Comparison of ENCODE assay signal across 11 mouse cellular contexts in the genomic region with DNA sequence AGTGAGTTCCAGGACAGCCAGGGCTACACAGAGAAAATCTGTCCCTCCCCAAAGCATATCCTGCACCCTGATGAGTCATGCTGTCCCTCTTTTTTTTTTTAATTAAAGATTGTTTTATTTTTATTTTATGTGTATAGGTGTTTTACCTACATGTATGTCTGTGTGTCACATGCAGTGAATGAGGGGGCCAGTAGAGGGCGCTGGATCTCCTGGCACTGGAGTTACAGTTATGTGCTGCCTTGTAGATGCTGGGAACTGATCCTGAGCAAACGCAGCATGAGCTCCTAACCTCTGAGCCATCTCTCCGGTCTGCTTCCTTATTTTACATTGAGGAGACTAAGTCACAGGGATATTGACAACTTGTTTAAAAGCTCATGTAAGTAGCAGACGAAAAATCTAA. TPM values are rescaled to one million over a fixed set of nuclear protein-coding genes. Genes with fewer than 3 reads are reported as not detected.
DNase-seq lines count a peak whose midpoint lies in the region; ATAC-seq and TF ChIP-seq lines count a peak whose summit lies in the region.
"Had no signal": no experiment of that assay in that cellular context is flagged by ENCODE, and none has a peak within 500 bp of the region (broad histone marks: within the 10 kb centered on the region; RNA-seq: fewer than 3 reads in every experiment).

No protein-coding gene starts in this region.

- no peak overlapping the region for H3K9ac ChIP-seq in embryonic facial prominence, embryonic 11.5 days (replicated peaks; ENCODE audit: low read length)
- H3K9ac ChIP-seq in stomach, embryonic 16.5 days (ENCODE audit: low read length): no peak overlapping the region
- H3K9ac ChIP-seq: embryonic facial prominence, embryonic 12.5 days; hindbrain, embryonic 15.5 days had no signal

- no peaks in the 10 kb centered on the region for H3K9me3 ChIP-seq in embryonic facial prominence, embryonic 11.5 days (replicated peaks; ENCODE audit: control insufficient read depth, low read length)
- H3K9me3 ChIP-seq in stomach, embryonic 16.5 days (replicated peaks; ENCODE audit: control insufficient read depth, low read length): no peaks in the 10 kb centered on the region
- H3K9me3 ChIP-seq: embryonic facial prominence, embryonic 12.5 days; hindbrain, embryonic 15.5 days; megakaryocyte, embryonic 14.5 days had no signal

- no peak overlapping the region for H3K4me2 ChIP-seq in embryonic facial prominence, embryonic 11.5 days (ENCODE audit: low read depth, low read length)
- no peak overlapping the region for H3K4me2 ChIP-seq in stomach, embryonic 16.5 days (ENCODE audit: low read depth, low read length)
- H3K4me2 ChIP-seq: embryonic facial prominence, embryonic 12.5 days; hindbrain, embryonic 15.5 days had no signal

- H3K27ac ChIP-seq in left cerebral cortex, adult 2 months: no peak overlapping the region
- H3K27ac ChIP-seq in embryonic facial prominence, embryonic 11.5 days (replicated peaks; ENCODE audit: low read depth, low read length): no peak overlapping the region
- peak overlapping the region; percentile 57 for H3K27ac ChIP-seq in stomach, embryonic 16.5 days (ENCODE audit: low read length)
- H3K27ac ChIP-seq: embryonic facial prominence, embryonic 12.5 days; hindbrain, embryonic 15.5 days had no signal

- WGBS in embryonic facial prominence, embryonic 11.5 days: 64% methylated on average over 4 of the region's 4 CpGs
- 61% methylated on average over 4 of the region's 4 CpGs for WGBS in stomach, embryonic 16.5 days

- no peak for ATAC-seq in embryonic facial prominence, embryonic 11.5 days (replicated peaks; ENCODE audit: insufficient number of reproducible peaks, low FRiP score, low TSS enrichment, low read depth)
- ATAC-seq in stomach, embryonic 16.5 days (ENCODE audit: insufficient read depth, low FRiP score): no peak

- no peaks in the 10 kb centered on the region for H3K27me3 ChIP-seq in embryonic facial prominence, embryonic 11.5 days (ENCODE audit: control insufficient read depth, insufficient read depth, low read length)
- H3K27me3 ChIP-seq in stomach, embryonic 16.5 days (ENCODE audit: control insufficient read depth, insufficient read depth, low read length): no peaks in the 10 kb centered on the region
- H3K27me3 ChIP-seq: embryonic facial prominence, embryonic 12.5 days; megakaryocyte, embryonic 14.5 days had no signal

- H3K36me3 ChIP-seq in embryonic facial prominence, embryonic 11.5 days (replicated peaks; ENCODE audit: control insufficient read depth, insufficient read depth, low read depth, low read length): no peaks in the 10 kb centered on the region
- H3K36me3 ChIP-seq in stomach, embryonic 16.5 days (ENCODE audit: control insufficient read depth, insufficient read depth, low read length): no peaks in the 10 kb centered on the region
- H3K36me3 ChIP-seq: embryonic facial prominence, embryonic 12.5 days; hindbrain, embryonic 15.5 days had no signal

- peak; percentile 49 for DNase-seq in adrenal gland, postnatal 10 days
- no peak for DNase-seq in adrenal gland, adult 8-10 months
- no peak for DNase-seq in left cerebral cortex, adult 2 months (ENCODE audit: extremely low spot score in 1 of 2, low spot score in 2 of 2)
- no peak for DNase-seq in left cerebral cortex, postnatal 36 days (ENCODE audit: low spot score in 2 of 2)
- DNase-seq in embryonic facial prominence, embryonic 11.5 days (ENCODE audit: low spot score): peak; percentile 14
- DNase-seq in right cerebral cortex, postnatal 25 days: no peak
- no peak for DNase-seq in left cerebral cortex, adult 11 months (ENCODE audit: low spot score)

- H3K4me3 ChIP-seq in left cerebral cortex, adult 2 months: no peak overlapping the region
- no peak overlapping the region for H3K4me3 ChIP-seq in embryonic facial prominence, embryonic 11.5 days (ENCODE audit: low read depth, low read length)
- no peak overlapping the region for H3K4me3 ChIP-seq in stomach, embryonic 16.5 days (replicated peaks; ENCODE audit: low read length)
- H3K4me3 ChIP-seq: embryonic facial prominence, embryonic 12.5 days; hindbrain, embryonic 15.5 days; megakaryocyte, embryonic 14.5 days had no signal

- peak; percentile 51 for TF ChIP-seq CTCF in left cerebral cortex, adult 2 months (IDR thresholded peaks at IDR 0.05)

- intact Hi-C loops in left cerebral cortex, adult 2 months (cut with DNase I): no loop called here
- intact Hi-C loops in left cerebral cortex, postnatal 36 days (cut with DNase I): no loop called here

- H3K4me1 ChIP-seq in embryonic facial prominence, embryonic 11.5 days (ENCODE audit: control insufficient read depth, insufficient read depth, low read length): 0 out of 2 replicates have a peak, but pooled peaks cover 2% of the 10 kb centered on the region
- peaks cover 31% of the 10 kb centered on the region for H3K4me1 ChIP-seq in stomach, embryonic 16.5 days (ENCODE audit: control insufficient read depth, insufficient read depth, low read length)

RNA-seq across cellular contexts. Expression of a gene that starts 1.9 kb away (rescaled TPM):
- total RNA-seq in adrenal gland, postnatal 10 days (2021): 1 to 10 TPM; 4.1 to 4.2 TPM
- total RNA-seq in adrenal gland, adult 8-10 months (2022): 1 to 10 TPM; 4.3 to 6.2 (median 5.5) TPM
- total RNA-seq in left cerebral cortex, adult 2 months (2021): 1 to 10 TPM; 1.3 to 1.5 TPM
- 1 to 10 TPM in 1 of 2 experiments, under 1 TPM in 1; 0.93 to 1.3 TPM for total RNA-seq in left cerebral cortex, postnatal 36 days (2021)
- 3.2 and 3.5 TPM in 2 replicates for polyA plus RNA-seq in embryonic facial prominence, embryonic 11.5 days (2014; fragmentation: Nextera tagmentation; extraction: Ambion mirVana)
- 15.1 and 24.7 TPM in 2 replicates for polyA plus RNA-seq in stomach, embryonic 16.5 days (2015; fragmentation: Nextera tagmentation; extraction: Ambion mirVana)

RNA-seq across cellular contexts. Expression of a gene that starts 5.2 kb away (rescaled TPM):
- not detected for total RNA-seq in adrenal gland, postnatal 10 days (2021)
- not detected for total RNA-seq in adrenal gland, adult 8-10 months (2022)
- total RNA-seq in left cerebral cortex, adult 2 months (2021): not detected
- total RNA-seq in left cerebral cortex, postnatal 36 days (2021): not detected
- not detected in 2 replicates for polyA plus RNA-seq in embryonic facial prominence, embryonic 11.5 days (2014; fragmentation: Nextera tagmentation; extraction: Ambion mirVana)
- not detected in 2 replicates for polyA plus RNA-seq in stomach, embryonic 16.5 days (2015; fragmentation: Nextera tagmentation; extraction: Ambion mirVana)
- polyA plus RNA-seq: embryonic facial prominence, embryonic 12.5 days; hindbrain, embryonic 15.5 days had no signal

RNA-seq across cellular contexts. Expression of a gene that starts 12.3 kb away (rescaled TPM):
- total RNA-seq in adrenal gland, postnatal 10 days (2021): 1 to 10 TPM; 4.3 to 4.7 TPM
- 1 to 10 TPM in 2 of 4 experiments, under 1 TPM in 2; 0.31 to 1.9 (median 0.86) TPM for total RNA-seq in adrenal gland, adult 8-10 months (2022)
- total RNA-seq in left cerebral cortex, adult 2 months (2021): not detected
- under 1 TPM in 1 of 2 experiments, not detected in 1; 0.27 TPM for total RNA-seq in left cerebral cortex, postnatal 36 days (2021)
- polyA plus RNA-seq in embryonic facial prominence, embryonic 11.5 days (2014; fragmentation: Nextera tagmentation; extraction: Ambion mirVana): 0.56 and 0.60 TPM in 2 replicates
- 4.0 and 5.1 TPM in 2 replicates for polyA plus RNA-seq in stomach, embryonic 16.5 days (2015; fragmentation: Nextera tagmentation; extraction: Ambion mirVana)

RNA-seq across cellular contexts. Expression of a gene that starts 17.7 kb away (rescaled TPM):
- 1 to 10 TPM; 3.1 to 3.2 TPM for total RNA-seq in adrenal gland, postnatal 10 days (2021)
- total RNA-seq in adrenal gland, adult 8-10 months (2022): 1 to 10 TPM in 1 of 4 experiments, under 1 TPM in 3; 0.23 to 2.4 (median 0.71) TPM
- total RNA-seq in left cerebral cortex, adult 2 months (2021): under 1 TPM; 0.23 to 0.87 TPM
- total RNA-seq in left cerebral cortex, postnatal 36 days (2021): under 1 TPM in 1 of 2 experiments, not detected in 1; 0.64 TPM
- polyA plus RNA-seq in embryonic facial prominence, embryonic 11.5 days (2014; fragmentation: Nextera tagmentation; extraction: Ambion mirVana): 17.6 and 20.7 TPM in 2 replicates
- 4.9 TPM in 2 replicates for polyA plus RNA-seq in stomach, embryonic 16.5 days (2015; fragmentation: Nextera tagmentation; extraction: Ambion mirVana)

RNA-seq across cellular contexts. Expression of a gene that starts 17.8 kb away (rescaled TPM):
- 10 to 100 TPM; 33.6 to 48.1 TPM for total RNA-seq in adrenal gland, postnatal 10 days (2021)
- total RNA-seq in adrenal gland, adult 8-10 months (2022): 10 to 100 TPM; 36.4 to 71.4 (median 51.5) TPM
- total RNA-seq in left cerebral cortex, adult 2 months (2021): 100 to 1,000 TPM; 121 to 124 TPM
- total RNA-seq in left cerebral cortex, postnatal 36 days (2021): 100 to 1,000 TPM; 114 to 121 TPM
- 11.5 and 13.8 TPM in 2 replicates for polyA plus RNA-seq in embryonic facial prominence, embryonic 11.5 days (2014; fragmentation: Nextera tagmentation; extraction: Ambion mirVana)
- 7.5 TPM in 2 replicates for polyA plus RNA-seq in stomach, embryonic 16.5 days (2015; fragmentation: Nextera tagmentation; extraction: Ambion mirVana)

Comparison
In these comparisons a context has a peak if more than half of its experiments do, and no peak if none do; other contexts are left out.
1. DNase-seq: peak in adrenal gland, postnatal 10 days (single experiment) and embryonic facial prominence, embryonic 11.5 days (single experiment); none in adrenal gland, adult 8-10 months (single experiment), left cerebral cortex, adult 2 months (0 of 2), left cerebral cortex, postnatal 36 days (0 of 2), right cerebral cortex, postnatal 25 days (single experiment) and left cerebral cortex, adult 11 months (single experiment).